Mouse (Mus musculus) liver, embryonic 14.5 days (tissue): ENCODE measurements around the gene Paqr3. TPM values are rescaled to one million over a fixed set of nuclear protein-coding genes. Genes with fewer than 3 reads are reported as not detected.
A peak's percentile ranks its signal among the peaks of the same experiment; 100 is the strongest.

Source experiments
- ATAC-seq: fragments of 200-750 bp; cut with Nextera tagmentation; 2 replicates; pipeline ENCODE4 v1.8.0; 2017; ENCODE audit warnings: moderate number of reproducible peaks, mild to moderate bottlenecking, moderate library complexity; ENCODE audit not compliant: insufficient read depth
- DNase-seq, 3 experiments: peaks; one replicate each; pipeline ENCODE4 v3.0.0-alpha.2; 2012 to 2013; ENCODE audit warnings: low read depth in 3 of 3, low spot score in 3 of 3
- H3K27ac ChIP-seq: fragments of 300-500 bp; sonication (generic); 2 replicates; pipeline ENCODE4 v1.5.1; 2014; ENCODE audit warnings: moderate library complexity, mild to moderate bottlenecking, control low read depth, inconsistent platforms
- H3K27me3 ChIP-seq: fragments of 300-500 bp; sonication (generic); 2 replicates; pipeline ENCODE4 v1.6.1; 2014; ENCODE audit warnings: mild to moderate bottlenecking, low read length, moderate library complexity; ENCODE audit not compliant: control insufficient read depth, insufficient read depth
- H3K36me3 ChIP-seq: fragments of 300-500 bp; sonication (generic); replicated peaks from 2 replicates; pipeline ENCODE4 v1.6.1; 2014; ENCODE audit warnings: low read depth; ENCODE audit not compliant: control insufficient read depth, insufficient read depth
- H3K4me1 ChIP-seq, 2 experiments: fragments of 200-500 bp in 1 of 2; fragments of 300-500 bp in 1 of 2; sonication (generic) in 1 of 2; replicated peaks; 2 replicates each; pipeline ENCODE4 v1.6.1; 2012 to 2014; ENCODE audit warnings: antibody characterized with exemption in 1 of 2, inconsistent platforms in 1 of 2, low read length in 1 of 2; ENCODE audit not compliant: control insufficient read depth in 2 of 2, insufficient read depth in 2 of 2
- H3K4me2 ChIP-seq: fragments of 300-500 bp; sonication (generic); 2 replicates; pipeline ENCODE4 v1.6.1; 2014; ENCODE audit warnings: low read depth, mild to moderate bottlenecking, control low read depth, moderate library complexity
- H3K4me3 ChIP-seq, 2 experiments: fragments of 200-500 bp in 1 of 2; fragments of 300-500 bp in 1 of 2; sonication (generic) in 1 of 2; 2 replicates each; pipeline ENCODE4 v1.5.1; 2012 to 2014; ENCODE audit warnings: low read depth in 2 of 2, low read length in 2 of 2, mild to moderate bottlenecking in 2 of 2, control low read depth in 1 of 2, inconsistent platforms in 1 of 2, moderate library complexity in 1 of 2; ENCODE audit not compliant: insufficient read depth in 1 of 2
- H3K9ac ChIP-seq: fragments of 300-500 bp; sonication (generic); replicated peaks from 2 replicates; pipeline ENCODE4 v1.6.1; 2014; ENCODE audit warnings: mild to moderate bottlenecking, control low read depth, moderate library complexity
- H3K9me3 ChIP-seq: fragments of 300-500 bp; sonication (generic); 2 replicates; pipeline ENCODE4 v1.6.1; 2016; ENCODE audit warnings: low read length, mixed read lengths; ENCODE audit not compliant: control insufficient read depth
- CTCF ChIP-seq: IDR thresholded peaks from 2 replicates; pipeline ENCODE4 v1.5.1; 2016; ENCODE audit warnings: antibody characterized with exemption, low read depth, control low read depth
- EP300 ChIP-seq: IDR thresholded peaks from 2 replicates; pipeline ENCODE4 v1.6.1; 2016; ENCODE audit warnings: antibody characterized with exemption, low read depth
- WGBS: fragments of 180-500 bp; shearing (Covaris S2); extraction: QIAGEN DNeasy Blood & Tissue Kit; methylation state at CpG from one replicate; pipeline ENCODE4 v1.1.7; 2014; ENCODE audit not compliant: insufficient replicate concordance; 5-methylcytosine and 5-hydroxymethylcytosine counted together
- polyA plus RNA-seq, 2 experiments: library from polyadenylated mRNA; depleted of rRNA in 1 of 2; stranded (reverse) in 1 of 2; unstranded in 1 of 2; fragments of >200 nt; fragmentation: Nextera tagmentation in 1 of 2; extraction: Ambion mirVana in 1 of 2; gene quantifications; 2 replicates each; pipeline versions ENCODE4 v1.2.1 to v1.2.3; 2012 to 2014

Paqr3 gene
- polyA plus RNA-seq, 2 experiments: 0.59 to 0.77 TPM

DNA sequence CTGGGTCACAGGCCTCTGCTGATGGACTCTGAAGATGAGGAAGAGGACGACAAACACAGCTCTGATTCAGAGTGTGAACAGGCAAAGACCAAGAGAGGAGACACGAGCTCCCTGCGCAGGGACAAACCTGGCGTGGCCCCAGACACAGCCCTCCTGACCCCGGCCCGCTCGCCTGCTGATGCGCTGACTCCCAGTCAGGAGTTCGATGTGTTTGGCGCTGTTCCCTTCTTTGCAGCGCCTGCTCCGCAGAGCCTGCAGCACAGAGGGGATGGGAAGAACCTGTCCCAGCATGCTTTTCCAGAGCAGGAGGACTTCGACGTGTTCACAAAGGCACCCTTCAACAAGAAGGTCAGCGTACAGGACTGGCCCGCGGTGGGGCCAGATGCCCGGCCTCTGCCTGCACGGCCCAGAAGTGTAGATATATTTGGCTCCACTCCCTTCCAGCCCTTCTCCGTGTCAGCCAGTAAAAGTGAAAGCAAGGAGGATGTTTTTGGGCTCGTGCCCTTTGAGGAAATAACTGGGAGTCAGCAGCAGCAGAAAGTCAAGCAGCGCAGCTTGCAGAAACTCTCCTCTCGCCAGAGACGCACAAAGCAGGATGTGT is 24.3 kb downstream of the Paqr3 start:
- WGBS: 90% methylated on average over 24 of the region's 24 CpGs
- no peaks in the 10 kb centered on the region for H3K4me1 ChIP-seq
- H3K9me3 ChIP-seq: no peaks in the 10 kb centered on the region
- H3K27ac ChIP-seq: no peak overlapping the region
- ATAC-seq: no peak
- H3K4me2 ChIP-seq: no peak overlapping the region
- no peaks in the 10 kb centered on the region for H3K27me3 ChIP-seq
- TF ChIP-seq CTCF (no peak), EP300 (no peak)
- DNase-seq: no peak
- H3K9ac ChIP-seq: no peak overlapping the region
- H3K36me3 ChIP-seq: peaks cover 71% of the 10 kb centered on the region
- H3K4me3 ChIP-seq: no peak overlapping the region

DNA sequence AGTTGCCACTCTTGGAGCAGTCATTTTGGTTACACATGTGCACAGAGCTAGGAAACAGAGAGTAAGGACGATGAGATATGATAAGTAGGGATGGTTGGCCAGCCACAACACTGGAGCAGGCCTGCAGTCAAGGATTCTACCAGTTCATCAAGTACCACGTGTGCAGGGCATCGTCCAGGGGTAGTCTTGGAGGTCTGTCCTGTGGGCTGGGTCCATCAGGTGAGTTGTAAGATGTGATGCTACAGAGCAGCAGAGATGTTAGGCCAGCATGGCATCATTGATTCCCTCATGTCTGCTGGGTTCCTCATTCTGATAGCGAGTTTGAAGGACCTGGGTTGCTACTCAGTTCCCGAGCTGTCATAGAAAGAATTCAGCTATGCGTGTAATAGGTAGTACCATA is 26.3 kb downstream of the Paqr3 start:
- ATAC-seq: no peak
- no peaks in the 10 kb centered on the region for H3K9me3 ChIP-seq
- 87% methylated on average over 6 of the region's 6 CpGs for WGBS
- DNase-seq: no peak
- no peak overlapping the region for H3K27ac ChIP-seq
- peaks cover 82% of the 10 kb centered on the region for H3K36me3 ChIP-seq
- H3K4me3 ChIP-seq: no peak overlapping the region
- no peak overlapping the region for H3K9ac ChIP-seq
- TF ChIP-seq CTCF: no peak
- TF ChIP-seq EP300: no peak
- H3K4me1 ChIP-seq: no peaks in the 10 kb centered on the region
- H3K27me3 ChIP-seq: no peaks in the 10 kb centered on the region
- H3K4me2 ChIP-seq: no peak overlapping the region

DNA sequence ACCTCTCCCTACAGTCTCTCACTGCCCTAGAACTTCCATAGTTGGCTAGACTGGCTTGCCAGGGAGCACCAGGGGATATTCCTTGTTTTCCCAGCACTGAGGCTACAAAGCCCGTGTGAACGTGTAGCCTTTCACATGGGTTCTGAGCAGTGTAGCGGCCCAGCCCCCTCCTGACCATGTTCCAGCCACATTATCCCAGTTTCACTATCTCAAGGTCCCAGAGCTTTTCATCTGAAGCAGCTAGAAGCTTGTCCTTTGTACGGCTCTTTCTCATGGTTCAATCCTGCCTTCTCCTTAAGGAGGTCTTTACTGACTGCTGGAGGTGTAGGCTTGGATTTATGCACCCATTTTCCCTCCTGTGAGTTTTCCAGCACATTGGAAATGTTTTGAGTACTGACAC is 26.9 kb downstream of the Paqr3 start:
- H3K4me1 ChIP-seq: no peaks in the 10 kb centered on the region
- peaks cover 81% of the 10 kb centered on the region for H3K36me3 ChIP-seq
- no peak overlapping the region for H3K27ac ChIP-seq
- H3K9ac ChIP-seq: no peak overlapping the region
- TF ChIP-seq EP300: no peak
- no peak for TF ChIP-seq CTCF
- H3K4me2 ChIP-seq: no peak overlapping the region
- no peaks in the 10 kb centered on the region for H3K9me3 ChIP-seq
- no peak overlapping the region for H3K4me3 ChIP-seq
- no peak for ATAC-seq
- 90% methylated on average over 4 of the region's 4 CpGs for WGBS
- H3K27me3 ChIP-seq: no peaks in the 10 kb centered on the region
- DNase-seq: no peak

DNA sequence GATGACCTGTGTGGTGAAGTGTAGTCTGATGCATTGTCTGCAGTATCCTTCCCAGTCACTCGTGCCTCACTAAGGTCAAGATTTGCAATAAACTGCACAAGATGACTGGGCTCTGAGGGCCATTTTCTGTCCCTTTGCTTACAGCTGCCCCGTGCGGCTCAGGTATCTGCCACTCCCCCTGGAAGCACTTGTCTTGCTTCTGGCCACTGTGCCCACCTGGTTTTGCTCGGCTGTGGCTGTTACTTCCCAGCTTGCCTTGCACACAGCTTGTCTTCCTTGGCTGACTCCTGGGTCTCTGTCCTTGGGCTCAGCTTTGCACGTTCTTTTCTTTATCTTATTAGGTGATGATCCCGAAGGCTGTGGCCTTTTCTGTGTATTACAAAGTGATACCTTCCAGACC is 27.7 kb downstream of the Paqr3 start:
- H3K4me3 ChIP-seq: no peak overlapping the region
- H3K9me3 ChIP-seq: no peaks in the 10 kb centered on the region
- DNase-seq: no peak
- no peaks in the 10 kb centered on the region for H3K27me3 ChIP-seq
- H3K36me3 ChIP-seq: peaks cover 81% of the 10 kb centered on the region
- no peak overlapping the region for H3K4me2 ChIP-seq
- H3K9ac ChIP-seq: no peak overlapping the region
- no peaks in the 10 kb centered on the region for H3K4me1 ChIP-seq
- 81% methylated on average over 6 of the region's 6 CpGs for WGBS
- no peak overlapping the region for H3K27ac ChIP-seq
- TF ChIP-seq EP300: no peak
- no peak for TF ChIP-seq CTCF
- ATAC-seq: no peak

DNA sequence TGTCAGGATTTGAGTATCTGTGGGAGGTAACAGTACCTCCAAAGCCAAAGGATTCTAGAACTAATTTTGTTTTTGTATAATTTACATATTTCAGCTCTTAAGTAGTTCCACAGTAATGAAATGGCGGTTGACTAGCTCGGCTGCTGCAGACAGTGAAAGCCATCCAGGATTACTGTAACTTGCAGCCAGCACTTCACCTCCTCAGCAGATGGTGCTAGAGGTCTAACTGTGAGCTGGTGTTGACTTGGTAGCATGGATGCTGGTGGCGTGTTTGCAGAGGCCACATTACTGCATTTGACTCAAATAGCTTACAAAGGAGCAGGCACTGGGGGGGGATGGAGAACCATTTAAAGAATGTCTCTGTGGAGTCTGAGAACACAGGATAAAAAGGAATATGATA is 29.9 kb downstream of the Paqr3 start:
- Histone ChIP-seq H3K27me3 (no peaks in the 10 kb centered on the region), H3K9me3 (no peaks in the 10 kb centered on the region), H3K9ac (no peak overlapping the region), H3K4me2 (no peak overlapping the region), H3K27ac (no peak overlapping the region), H3K4me1 (no peaks in the 10 kb centered on the region), H3K36me3 (peaks cover 78% of the 10 kb centered on the region), H3K4me3 (no peak overlapping the region)
- no peak for DNase-seq
- ATAC-seq: no peak
- WGBS: 83% methylated on average over 3 of the region's 3 CpGs
- TF ChIP-seq CTCF (peak; percentile 42), EP300 (no peak)
